Mouse (Mus musculus): ENCODE measurements at regions not wholly inside any gene's neighbourhood (a gene's known extent, or its start where the extent isn't known, plus 50 kb on each side); places are given as distances from the start of the nearest gene placed in this dataset.

DNA sequence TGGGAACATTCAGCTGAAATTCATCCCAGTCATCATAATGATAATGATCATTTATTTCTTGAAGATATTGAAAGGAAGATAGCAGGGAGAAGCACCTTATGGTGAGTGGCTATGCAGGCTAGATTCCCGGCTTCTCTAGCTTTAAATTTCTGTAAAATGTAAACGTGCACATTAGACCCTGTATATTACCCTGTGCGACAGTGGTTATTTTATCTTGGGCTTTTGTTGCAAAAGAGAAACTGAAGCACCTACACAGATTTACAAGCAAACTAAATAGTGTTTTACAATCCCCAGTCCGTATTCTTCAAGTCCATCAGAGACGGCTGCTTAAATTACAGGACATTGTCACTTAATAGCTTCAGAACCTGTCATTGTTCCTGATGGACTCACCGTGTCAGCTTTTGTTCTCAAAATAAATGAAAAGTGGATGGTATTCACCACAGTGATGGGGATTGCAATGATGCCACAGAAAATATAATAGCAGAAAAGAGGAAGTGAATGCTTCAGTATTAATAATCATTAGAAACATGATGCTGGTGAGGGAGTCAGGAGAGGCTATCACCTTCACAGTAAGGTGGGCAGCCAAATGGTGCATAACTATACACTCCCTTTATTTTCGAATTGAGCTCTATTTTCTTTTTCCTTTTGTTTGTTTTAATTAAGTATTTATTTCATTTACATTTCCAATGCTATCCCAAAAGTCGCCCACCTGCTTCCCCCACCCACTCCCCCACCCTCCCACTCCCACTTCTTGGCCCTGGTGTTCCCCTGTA, 141.0 kb downstream of the AI429214 start:
- WGBS: 78% methylated on average over 8 of the region's 8 CpGs

DNA sequence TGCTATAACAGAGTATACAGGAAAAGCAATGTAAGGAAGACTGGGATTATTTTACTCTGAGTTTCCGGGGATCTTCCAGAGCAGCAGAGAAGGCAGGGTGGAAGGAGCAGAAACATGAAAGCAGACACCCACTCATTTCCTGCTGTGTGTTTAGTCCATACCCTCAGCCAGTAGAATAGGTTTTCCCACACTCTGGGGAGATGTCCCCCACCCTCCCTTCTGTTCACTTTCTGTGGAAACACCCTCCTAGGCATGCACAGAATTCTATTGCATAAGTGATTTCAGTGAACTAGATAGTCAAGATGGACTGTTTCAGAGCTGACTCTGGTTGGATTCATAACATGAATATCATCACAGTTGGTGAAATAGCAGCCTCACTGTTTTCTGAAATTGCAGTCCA, 156.9 kb downstream of the AI429214 start:
- Histone ChIP-seq H3K27me3 (ENCODE audit: control insufficient read depth, insufficient read depth, low read length) (no peaks in the 10 kb centered on the region), H3K4me1 (replicated peaks; ENCODE audit: control insufficient read depth, insufficient read depth, low read length) (no peaks in the 10 kb centered on the region), H3K36me3 (ENCODE audit: control insufficient read depth, insufficient read depth, low read length) (no peaks in the 10 kb centered on the region), H3K4me3 (ENCODE audit: control insufficient read depth, insufficient read depth, low read length) (no peak overlapping the region), H3K27ac (ENCODE audit: control insufficient read depth, insufficient read depth, low read length) (no peak overlapping the region)
- TF ChIP-seq CTCF (IDR thresholded peaks at IDR 0.05; ENCODE audit: borderline replicate concordance, control insufficient read depth, extremely low read depth, insufficient read depth, low read length, poor library complexity) (no peak), POLR2A (IDR thresholded peaks at IDR 0.05; ENCODE audit: control insufficient read depth, extremely low read depth, insufficient read depth, low read length, poor library complexity) (no peak)
- no peak for DNase-seq
- 71% methylated on average over 1 of the region's 1 CpGs for WGBS

More for the DNA sequence above, 141.0 kb downstream of the AI429214 start:
- no peaks in the 10 kb centered on the region for H3K36me3 ChIP-seq (ENCODE audit: control insufficient read depth, insufficient read depth, low read length)
- no peaks in the 10 kb centered on the region for H3K27me3 ChIP-seq (ENCODE audit: control insufficient read depth, insufficient read depth, low read length)
- H3K4me3 ChIP-seq (ENCODE audit: control insufficient read depth, insufficient read depth, low read length): no peak overlapping the region
- no peaks in the 10 kb centered on the region for H3K4me1 ChIP-seq (replicated peaks; ENCODE audit: control insufficient read depth, insufficient read depth, low read length)
- no peak for DNase-seq
- no peak overlapping the region for H3K27ac ChIP-seq (ENCODE audit: control insufficient read depth, insufficient read depth, low read length)
- TF ChIP-seq POLR2A (IDR thresholded peaks at IDR 0.05; ENCODE audit: control insufficient read depth, extremely low read depth, insufficient read depth, low read length, poor library complexity) (no peak), CTCF (IDR thresholded peaks at IDR 0.05; ENCODE audit: borderline replicate concordance, control insufficient read depth, extremely low read depth, insufficient read depth, low read length, poor library complexity) (no peak)

DNA sequence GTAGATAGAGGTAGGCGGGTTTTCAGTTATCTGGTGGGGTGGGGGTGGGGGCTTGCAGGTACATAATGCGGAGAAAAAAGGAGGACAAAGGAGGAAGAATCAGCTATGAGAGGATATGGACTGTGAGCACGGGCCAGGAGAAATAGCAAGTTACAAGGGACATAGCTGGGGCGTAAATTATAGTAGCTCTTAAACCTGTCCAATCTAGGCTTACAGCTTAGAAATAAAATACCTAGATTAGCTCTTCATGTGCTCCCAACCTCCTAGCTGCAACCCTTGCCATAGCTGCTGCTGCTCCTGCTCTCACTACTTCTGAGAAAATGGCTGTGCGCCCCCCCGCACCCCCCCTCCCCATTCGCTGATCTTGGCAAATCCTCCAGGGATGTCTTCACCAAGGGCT, 161.0 kb downstream of the AI429214 start:
- no peak overlapping the region for H3K27ac ChIP-seq (ENCODE audit: control insufficient read depth, insufficient read depth, low read length)
- no peak for DNase-seq
- 92% methylated on average over 7 of the region's 7 CpGs for WGBS
- TF ChIP-seq CTCF (IDR thresholded peaks at IDR 0.05; ENCODE audit: borderline replicate concordance, control insufficient read depth, extremely low read depth, insufficient read depth, low read length, poor library complexity) (no peak), POLR2A (IDR thresholded peaks at IDR 0.05; ENCODE audit: control insufficient read depth, extremely low read depth, insufficient read depth, low read length, poor library complexity) (no peak)
- no peaks in the 10 kb centered on the region for H3K4me1 ChIP-seq (replicated peaks; ENCODE audit: control insufficient read depth, insufficient read depth, low read length)
- no peaks in the 10 kb centered on the region for H3K27me3 ChIP-seq (ENCODE audit: control insufficient read depth, insufficient read depth, low read length)
- H3K36me3 ChIP-seq (ENCODE audit: control insufficient read depth, insufficient read depth, low read length): no peaks in the 10 kb centered on the region
- H3K4me3 ChIP-seq (ENCODE audit: control insufficient read depth, insufficient read depth, low read length): no peak overlapping the region

DNA sequence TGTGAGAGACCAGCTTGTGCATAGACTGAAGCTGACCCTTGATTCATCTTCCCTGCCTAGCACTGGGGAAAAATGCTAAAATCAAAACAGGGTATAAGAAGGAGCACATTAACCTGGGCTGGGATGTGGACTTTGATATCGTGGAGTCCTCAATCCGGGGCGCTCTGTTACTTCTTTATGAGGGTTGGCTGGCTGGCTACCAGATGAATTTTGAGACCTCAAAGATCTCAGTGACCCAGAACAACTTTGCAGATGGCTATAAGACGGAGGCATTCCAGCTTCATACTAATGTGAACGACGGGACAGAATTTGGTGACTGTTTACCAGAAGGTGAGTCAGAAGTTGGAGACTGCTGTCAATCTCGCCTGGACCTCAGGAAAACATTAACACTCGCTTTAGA, 161.5 kb downstream of the AI429214 start:
- H3K27ac ChIP-seq (ENCODE audit: control insufficient read depth, insufficient read depth, low read length): no peak overlapping the region
- no peak overlapping the region for H3K4me3 ChIP-seq (ENCODE audit: control insufficient read depth, insufficient read depth, low read length)
- WGBS: 92% methylated on average over 8 of the region's 8 CpGs
- H3K4me1 ChIP-seq (replicated peaks; ENCODE audit: control insufficient read depth, insufficient read depth, low read length): no peaks in the 10 kb centered on the region
- H3K27me3 ChIP-seq (ENCODE audit: control insufficient read depth, insufficient read depth, low read length): no peaks in the 10 kb centered on the region
- TF ChIP-seq CTCF (IDR thresholded peaks at IDR 0.05; ENCODE audit: borderline replicate concordance, control insufficient read depth, extremely low read depth, insufficient read depth, low read length, poor library complexity): no peak
- no peak for TF ChIP-seq POLR2A (IDR thresholded peaks at IDR 0.05; ENCODE audit: control insufficient read depth, extremely low read depth, insufficient read depth, low read length, poor library complexity)
- no peak for DNase-seq
- no peaks in the 10 kb centered on the region for H3K36me3 ChIP-seq (ENCODE audit: control insufficient read depth, insufficient read depth, low read length)

DNA sequence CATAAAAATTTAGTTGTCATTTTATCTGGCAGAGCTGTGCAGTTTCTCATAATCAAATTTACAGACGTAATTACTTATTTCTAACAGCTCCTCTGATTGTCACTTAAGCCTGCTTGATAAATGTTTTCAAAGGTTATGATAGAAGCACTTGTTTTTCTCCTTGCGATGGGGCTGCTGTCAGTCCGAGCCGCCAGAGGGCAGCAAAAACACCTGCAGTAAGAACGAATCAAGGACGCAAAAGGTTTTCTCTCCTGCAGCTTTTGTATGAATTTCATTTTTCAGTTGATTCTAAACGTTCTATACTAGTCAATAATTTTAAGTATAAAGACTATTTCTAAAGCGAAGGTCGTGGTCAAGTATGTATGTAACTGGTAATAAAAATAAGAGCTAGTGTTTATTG, 166.1 kb downstream of the AI429214 start:
- 7% methylated on average over 9 of the region's 9 CpGs for WGBS
- H3K4me1 ChIP-seq (replicated peaks; ENCODE audit: control insufficient read depth, insufficient read depth, low read length): no peaks in the 10 kb centered on the region
- H3K4me3 ChIP-seq (ENCODE audit: control insufficient read depth, insufficient read depth, low read length): no peak overlapping the region
- H3K36me3 ChIP-seq (ENCODE audit: control insufficient read depth, insufficient read depth, low read length): no peaks in the 10 kb centered on the region
- TF ChIP-seq CTCF (IDR thresholded peaks at IDR 0.05; ENCODE audit: borderline replicate concordance, control insufficient read depth, extremely low read depth, insufficient read depth, low read length, poor library complexity) (no peak), POLR2A (IDR thresholded peaks at IDR 0.05; ENCODE audit: control insufficient read depth, extremely low read depth, insufficient read depth, low read length, poor library complexity) (no peak)
- H3K27me3 ChIP-seq (ENCODE audit: control insufficient read depth, insufficient read depth, low read length): no peaks in the 10 kb centered on the region
- peak; percentile 6 for DNase-seq
- no peak overlapping the region for H3K27ac ChIP-seq (ENCODE audit: control insufficient read depth, insufficient read depth, low read length)

DNA sequence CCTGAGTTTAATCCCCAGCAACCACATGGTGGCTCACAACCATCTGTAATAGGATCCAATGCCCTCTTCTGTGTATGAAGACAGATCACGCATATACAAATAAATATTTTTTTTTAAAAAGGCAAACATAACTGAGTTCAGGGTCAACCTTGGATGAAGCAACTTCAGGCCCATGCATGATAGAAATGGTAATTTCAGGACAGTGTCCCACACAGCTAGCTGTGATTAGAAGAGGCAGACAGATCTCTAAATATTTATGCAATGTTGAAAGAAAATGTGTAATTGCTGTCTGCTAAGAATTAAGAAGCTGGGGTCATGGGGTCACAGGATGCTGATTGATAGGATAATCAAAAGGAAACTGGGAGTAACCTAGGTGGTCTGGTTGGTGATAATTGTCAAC, 203.5 kb downstream of the AI429214 start:
- H3K4me3 ChIP-seq (ENCODE audit: control insufficient read depth, insufficient read depth, low read length): no peak overlapping the region
- no peak for DNase-seq
- H3K27me3 ChIP-seq (ENCODE audit: control insufficient read depth, insufficient read depth, low read length): no peaks in the 10 kb centered on the region
- H3K27ac ChIP-seq (ENCODE audit: control insufficient read depth, insufficient read depth, low read length): no peak overlapping the region
- no peaks in the 10 kb centered on the region for H3K36me3 ChIP-seq (ENCODE audit: control insufficient read depth, insufficient read depth, low read length)
- no peaks in the 10 kb centered on the region for H3K4me1 ChIP-seq (replicated peaks; ENCODE audit: control insufficient read depth, insufficient read depth, low read length)
- no peak for TF ChIP-seq CTCF (IDR thresholded peaks at IDR 0.05; ENCODE audit: borderline replicate concordance, control insufficient read depth, extremely low read depth, insufficient read depth, low read length, poor library complexity)
- no peak for TF ChIP-seq POLR2A (IDR thresholded peaks at IDR 0.05; ENCODE audit: control insufficient read depth, extremely low read depth, insufficient read depth, low read length, poor library complexity)
- WGBS: 98% methylated on average over 1 of the region's 1 CpGs

All from thymus, adult 2 months (tissue).